Mouse (Mus musculus): ENCODE results near the gene Ttll7. TPM values are rescaled to one million over a fixed set of nuclear protein-coding genes. Genes with fewer than 3 reads are reported as not detected.

Ttll7 gene
- polyA plus RNA-seq, 1 experiment from 2014 or later, result 6.5 TPM

DNA sequence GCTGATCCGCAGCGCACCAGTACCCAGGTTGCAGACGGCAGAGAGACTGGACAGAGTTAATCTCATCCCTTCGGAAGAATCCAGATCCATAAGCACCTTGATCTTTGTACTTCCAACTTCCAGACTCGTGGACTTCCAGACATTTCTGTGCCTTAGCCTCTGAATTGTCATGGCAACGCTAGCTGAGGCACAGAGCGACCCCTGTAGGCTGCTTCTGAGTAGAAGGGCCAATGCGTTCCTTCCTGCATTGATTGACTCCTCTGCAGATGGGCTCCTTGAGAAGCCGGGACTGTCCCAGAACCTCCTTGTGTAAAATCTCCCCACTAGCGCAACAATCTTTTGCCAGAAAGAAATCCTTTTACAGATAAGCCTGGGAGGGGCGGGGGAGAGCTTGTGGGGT is 177.6 kb downstream of the Ttll7 start:
- H3K27me3 ChIP-seq (replicated peaks; ENCODE audit: control insufficient read depth, insufficient read depth, low read length), result no peaks in the 10 kb centered on the region
- no peaks in the 10 kb centered on the region for H3K9me3 ChIP-seq (replicated peaks; ENCODE audit: control insufficient read depth, low read length)
- WGBS, result 82% methylated on average over 11 of the region's 11 CpGs
- no peak overlapping the region for H3K4me3 ChIP-seq (ENCODE audit: low read depth, low read length)
- ATAC-seq (no peak), DNase-seq (ENCODE audit: low spot score) (no peak)
- H3K36me3 ChIP-seq (ENCODE audit: control insufficient read depth, insufficient read depth, low read length), result no peaks in the 10 kb centered on the region
- H3K4me1 ChIP-seq (ENCODE audit: control insufficient read depth, insufficient read depth, low read length), result no peaks in the 10 kb centered on the region
- no peak overlapping the region for H3K4me2 ChIP-seq (ENCODE audit: low read length)
- no peak overlapping the region for H3K9ac ChIP-seq (ENCODE audit: low read length)
- no peak overlapping the region for H3K27ac ChIP-seq (ENCODE audit: low read depth, low read length)

DNA sequence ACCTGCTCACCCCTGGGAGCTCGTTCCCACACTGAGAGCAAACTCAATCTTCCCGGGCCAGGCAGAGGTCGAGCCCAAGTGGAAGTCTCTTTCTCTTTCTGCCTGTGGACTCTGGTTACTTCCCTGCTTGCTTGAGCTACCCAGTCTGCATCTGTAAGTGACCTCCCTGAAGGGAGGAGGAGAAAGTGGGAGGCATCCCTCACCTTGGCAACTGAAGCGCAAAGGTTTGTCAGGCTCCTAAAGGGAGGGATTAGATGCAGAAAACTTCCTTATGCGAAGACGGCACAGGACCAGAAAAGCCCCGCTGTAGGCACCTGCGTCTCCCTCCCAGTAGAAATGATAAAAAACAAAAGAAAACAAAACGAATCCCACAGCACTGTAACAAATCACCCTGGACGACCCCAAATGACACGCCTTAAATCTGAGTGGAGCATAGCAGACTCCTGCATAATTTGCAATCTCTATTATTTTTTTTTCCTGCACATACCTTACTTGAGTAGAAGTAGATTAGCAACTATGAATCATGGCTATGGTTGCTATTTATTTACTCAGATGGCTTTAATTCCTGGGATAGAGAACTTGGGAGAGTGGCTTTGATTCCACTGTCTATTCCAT is 178.2 kb downstream of the Ttll7 start:
- H3K4me2 ChIP-seq (ENCODE audit: low read length), result no peak overlapping the region
- no peaks in the 10 kb centered on the region for H3K9me3 ChIP-seq (replicated peaks; ENCODE audit: control insufficient read depth, low read length)
- no peak overlapping the region for H3K9ac ChIP-seq (ENCODE audit: low read length)
- no peak for ATAC-seq
- no peak for DNase-seq (ENCODE audit: low spot score)
- no peaks in the 10 kb centered on the region for H3K36me3 ChIP-seq (ENCODE audit: control insufficient read depth, insufficient read depth, low read length)
- no peak overlapping the region for H3K27ac ChIP-seq (ENCODE audit: low read depth, low read length)
- WGBS, result 63% methylated on average over 11 of the region's 11 CpGs
- no peaks in the 10 kb centered on the region for H3K27me3 ChIP-seq (replicated peaks; ENCODE audit: control insufficient read depth, insufficient read depth, low read length)
- H3K4me1 ChIP-seq (ENCODE audit: control insufficient read depth, insufficient read depth, low read length), result no peaks in the 10 kb centered on the region
- H3K4me3 ChIP-seq (ENCODE audit: low read depth, low read length), result no peak overlapping the region

Other genes starting within 250 kb of the Ttll7 start
- not detected in 2 replicates for gene Dnase2b, start 236.8 kb upstream of the Ttll7 start, polyA plus RNA-seq (2014; fragmentation: Nextera tagmentation; extraction: Ambion mirVana)
- gene 4930503B20Rik, start 201.1 kb upstream of the Ttll7 start, polyA plus RNA-seq (2014; fragmentation: Nextera tagmentation; extraction: Ambion mirVana), result not detected in 2 replicates
- gene Samd13, start 166.8 kb upstream of the Ttll7 start, polyA plus RNA-seq (2014; fragmentation: Nextera tagmentation; extraction: Ambion mirVana), result 0.22 and 0.30 TPM in 2 replicates
- 115 and 159 TPM in 2 replicates for gene Prkacb, start 39.4 kb upstream of the Ttll7 start, polyA plus RNA-seq (2014; fragmentation: Nextera tagmentation; extraction: Ambion mirVana)